Mouse (Mus musculus): Measurements from ENCODE around the gene Syt12.

The Syt12 gene

GRCm38 (mm10) chr19:4398959-4399358, 78.3 kb downstream of the Syt12 start:
- DNase-seq (ENCODE audit: low spot score): no peak

- DNase-seq (ENCODE audit: low spot score): no peak
These were observed 78.7 kb downstream of the Syt12 start for GRCm38 (mm10) chr19:4398630-4398948.

- peak; percentile 26 for DNase-seq (ENCODE audit: low spot score)
These were observed 79.2 kb downstream of the Syt12 start, which contains the start of gene Kdm2a for GRCm38 (mm10) chr19:4397798-4398629. Kdm2a (minus strand) TSS chr19:4398285.

GRCm38 (mm10) chr19:4396998-4397797, 80.0 kb downstream of the Syt12 start:
- DNase-seq (ENCODE audit: low spot score): peak; percentile 96

- DNase-seq (ENCODE audit: low spot score): peak; percentile 26
These were observed 80.9 kb downstream of the Syt12 start for GRCm38 (mm10) chr19:4396081-4396997.

Measured in ovary, adult 18-20 months (tissue).